Mouse (Mus musculus) left cerebral cortex, adult 9 months (tissue): ENCODE results near the gene Bcl9.
A peak's percentile ranks its signal among the peaks of the same experiment; 100 is the strongest.

Experiments
- DNase-seq, 2 experiments: peaks; one replicate each; pipeline ENCODE4 v3.0.0; 2022; ENCODE audit warnings: low spot score in 2 of 2

Bcl9 gene

GRCm38 (mm10) chr3:97172632-97173031 lies 125.1 kb downstream of the Bcl9 start:
- no peak for DNase-seq

GRCm38 (mm10) chr3:97172231-97172630 lies 125.5 kb downstream of the Bcl9 start:
- DNase-seq, result no peak

- DNase-seq, result no peak
Observed at GRCm38 (mm10) chr3:97171531-97171930, 126.2 kb downstream of the Bcl9 start.

- no peak for DNase-seq
Observed at GRCm38 (mm10) chr3:97167126-97167525, 130.6 kb downstream of the Bcl9 start.

- DNase-seq, result no peak
Observed at GRCm38 (mm10) chr3:97164477-97164876, 133.2 kb downstream of the Bcl9 start.

- no peak for DNase-seq
Observed at GRCm38 (mm10) chr3:97161773-97162172, 135.9 kb downstream of the Bcl9 start.

GRCm38 (mm10) chr3:97160908-97161307 lies 136.8 kb downstream of the Bcl9 start:
- DNase-seq, result peak; percentile 25 to 44

- no peak for DNase-seq
Observed at GRCm38 (mm10) chr3:97159986-97160385, 137.7 kb downstream of the Bcl9 start.

GRCm38 (mm10) chr3:97159509-97159850 lies 138.2 kb downstream of the Bcl9 start:
- DNase-seq, result no peak

- DNase-seq, result peak; percentile 79 to 94
Observed at GRCm38 (mm10) chr3:97158611-97159508, 138.9 kb downstream of the Bcl9 start, which contains the start of gene Acp6. TSS of gene Acp6 (plus strand) at chr3:97158777.

- peak; percentile 74 to 97 for DNase-seq
Observed at GRCm38 (mm10) chr3:97157958-97158599, 139.6 kb downstream of the Bcl9 start.

- DNase-seq, result no peak
Observed at GRCm38 (mm10) chr3:97157308-97157707, 140.4 kb downstream of the Bcl9 start.

GRCm38 (mm10) chr3:97156431-97156830 lies 141.3 kb downstream of the Bcl9 start:
- DNase-seq, result no peak
